Mouse (Mus musculus) hindbrain, embryonic 16.5 days (tissue): Measurements from ENCODE around the gene Gm49405. TPM values are rescaled to one million over a fixed set of nuclear protein-coding genes. Genes with fewer than 3 reads are reported as not detected.
A peak's percentile ranks its signal among the peaks of the same experiment; 100 is the strongest.

Experiments
- ATAC-seq: fragments of 200-750 bp; cut with Nextera tagmentation; 2 replicates; pipeline ENCODE4 v1.8.0; 2017; ENCODE audit warnings: moderate TSS enrichment, moderate library complexity
- H3K27ac ChIP-seq: fragments of 300-500 bp; sonication (generic); 2 replicates; pipeline ENCODE4 v1.5.1; 2014; ENCODE audit warnings: low read depth, mild to moderate bottlenecking, control low read depth, low read length, moderate library complexity
- H3K27me3 ChIP-seq: fragments of 300-500 bp; sonication (generic); replicated peaks from 2 replicates; pipeline ENCODE4 v1.6.1; 2014; ENCODE audit warnings: low read length; ENCODE audit not compliant: control insufficient read depth, insufficient read depth
- H3K36me3 ChIP-seq: fragments of 300-500 bp; sonication (generic); 2 replicates; pipeline ENCODE4 v1.6.1; 2014; ENCODE audit warnings: mild to moderate bottlenecking, low read length, moderate library complexity, mixed read lengths; ENCODE audit not compliant: control insufficient read depth, insufficient read depth
- H3K4me1 ChIP-seq: fragments of 300-500 bp; sonication (generic); 2 replicates; pipeline ENCODE4 v1.6.1; 2014; ENCODE audit warnings: low read depth, low read length; ENCODE audit not compliant: control insufficient read depth, insufficient read depth
- H3K4me2 ChIP-seq: fragments of 300-500 bp; sonication (generic); 2 replicates; pipeline ENCODE4 v1.6.1; 2014; ENCODE audit warnings: mild to moderate bottlenecking, low read length, control low read depth, moderate library complexity
- H3K4me3 ChIP-seq: fragments of 300-500 bp; sonication (generic); 2 replicates; pipeline ENCODE4 v1.5.1; 2014; ENCODE audit warnings: mild to moderate bottlenecking, low read length, control low read depth, moderate library complexity
- H3K9ac ChIP-seq: fragments of 300-500 bp; sonication (generic); 2 replicates; pipeline ENCODE4 v1.6.1; 2014; ENCODE audit warnings: low read depth, mild to moderate bottlenecking, control low read depth, low read length, moderate library complexity
- H3K9me3 ChIP-seq: fragments of 300-500 bp; sonication (generic); 2 replicates; pipeline ENCODE4 v1.6.1; 2014; ENCODE audit warnings: mild to moderate bottlenecking, low read length, moderate library complexity; ENCODE audit not compliant: control insufficient read depth
- WGBS: fragments of 180-500 bp; shearing (Covaris S2); extraction: QIAGEN DNeasy Blood & Tissue Kit; methylation state at CpG from one replicate; pipeline ENCODE4 v1.1.7; 2014; 5-methylcytosine and 5-hydroxymethylcytosine counted together
- polyA plus RNA-seq: library from polyadenylated mRNA; unstranded; fragments of >200 nt; fragmentation: Nextera tagmentation; extraction: Ambion mirVana; gene quantifications from 2 replicates; pipeline ENCODE4 v1.2.1, GENCODE M21; 2015

Gene Gm49405
- polyA plus RNA-seq, 1 experiment from 2014 or later: 3.5 TPM

DNA sequence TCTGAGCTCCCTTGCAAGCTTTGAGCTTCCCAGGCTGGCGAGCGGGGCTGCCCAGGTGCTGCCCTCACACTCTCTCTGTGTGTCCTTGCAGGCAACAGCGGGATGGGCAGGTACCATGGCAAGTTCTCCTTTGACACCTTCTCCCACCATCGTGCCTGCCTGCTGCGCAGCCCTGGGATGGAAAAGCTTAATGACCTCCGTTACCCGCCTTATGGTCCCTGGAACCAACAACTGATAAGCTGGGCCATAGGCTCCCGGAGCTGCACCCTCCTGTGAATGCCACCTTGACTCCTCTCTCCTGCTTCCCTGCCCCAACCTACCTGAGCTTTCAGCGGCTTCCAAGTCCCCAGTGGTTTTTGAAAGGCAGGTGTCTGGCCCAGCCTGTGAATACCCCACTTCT, 19.5 kb upstream of the Gm49405 start:
- no peaks in the 10 kb centered on the region for H3K27me3 ChIP-seq
- 0 out of 2 replicates have a peak, but pooled peaks cover 3% of the 10 kb centered on the region for H3K4me1 ChIP-seq
- no peak for ATAC-seq
- no peaks in the 10 kb centered on the region for H3K9me3 ChIP-seq
- H3K9ac ChIP-seq: no peak overlapping the region
- H3K27ac ChIP-seq: no peak overlapping the region
- no peak overlapping the region for H3K4me3 ChIP-seq
- no peaks in the 10 kb centered on the region for H3K36me3 ChIP-seq
- no peak overlapping the region for H3K4me2 ChIP-seq
- 80% methylated on average over 9 of the region's 9 CpGs for WGBS

DNA sequence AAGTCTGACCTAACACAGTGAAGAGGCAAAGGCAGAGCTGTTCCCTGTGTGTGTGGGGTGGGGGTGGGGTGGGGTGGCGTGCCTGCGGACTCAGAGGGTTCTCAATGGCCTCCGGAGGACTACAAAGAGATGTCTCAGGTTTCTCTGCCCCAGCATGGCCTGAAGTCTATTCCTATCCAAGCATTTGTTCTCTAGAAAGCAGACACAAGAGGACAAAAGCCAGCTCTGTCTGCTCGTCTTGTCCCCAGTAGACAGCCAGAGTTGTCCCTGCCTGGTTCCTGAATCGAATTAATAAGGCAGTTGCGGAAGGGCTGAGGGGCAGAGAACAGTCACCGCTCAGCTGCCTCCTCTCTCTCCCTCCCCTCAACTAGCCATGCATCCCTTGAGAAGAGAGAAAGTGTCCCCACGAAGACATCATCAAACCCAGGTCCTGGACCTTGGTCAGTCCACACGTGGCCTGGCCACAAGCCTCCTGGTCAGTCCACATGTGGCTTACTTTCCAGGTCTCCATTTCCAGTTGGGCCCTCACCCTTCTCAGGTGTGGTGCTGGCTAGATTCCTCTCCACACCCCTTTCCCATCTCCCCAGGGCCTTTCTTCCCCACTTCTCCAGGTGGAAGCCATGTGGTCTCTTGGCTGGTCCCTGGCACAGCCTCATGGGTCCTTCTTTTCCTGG, 16.8 kb upstream of the Gm49405 start:
- Histone ChIP-seq H3K27me3 (no peaks in the 10 kb centered on the region), H3K4me1 (peaks cover 3% of the 10 kb centered on the region; the same call in 1 of the 2 replicates), H3K9me3 (no peaks in the 10 kb centered on the region), H3K36me3 (no peaks in the 10 kb centered on the region), H3K27ac (no peak overlapping the region), H3K4me2 (no peak overlapping the region), H3K4me3 (no peak overlapping the region), H3K9ac (no peak overlapping the region)
- no peak for ATAC-seq
- WGBS: 23% methylated on average over 9 of the region's 9 CpGs

DNA sequence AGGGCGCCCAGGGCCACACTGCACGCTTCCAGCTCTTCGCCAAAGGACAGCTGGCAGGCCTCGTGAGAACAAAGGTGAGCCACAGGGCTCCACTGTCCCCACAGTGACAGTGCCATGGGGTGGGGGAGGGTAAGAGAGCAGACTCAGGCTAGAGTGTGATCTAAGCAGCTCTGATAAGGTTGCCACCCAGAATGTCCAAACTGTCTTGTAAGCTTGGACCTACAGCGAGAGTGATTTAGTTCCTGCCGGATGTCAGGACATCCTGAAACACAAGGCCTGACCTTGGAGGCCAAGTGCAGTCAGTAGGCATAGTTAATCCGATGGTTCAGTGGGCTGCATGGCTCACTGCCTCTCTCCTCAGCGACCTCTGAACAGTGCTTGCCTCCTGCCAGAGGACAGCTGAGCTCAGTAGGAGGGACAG, 15.2 kb upstream of the Gm49405 start:
- no peaks in the 10 kb centered on the region for H3K36me3 ChIP-seq
- no peaks in the 10 kb centered on the region for H3K9me3 ChIP-seq
- WGBS: 20% methylated on average over 8 of the region's 8 CpGs
- H3K4me2 ChIP-seq: no peak overlapping the region
- no peak overlapping the region for H3K9ac ChIP-seq
- no peak for ATAC-seq
- no peak overlapping the region for H3K27ac ChIP-seq
- no peaks in the 10 kb centered on the region for H3K27me3 ChIP-seq
- peaks cover 3% of the 10 kb centered on the region; the same call in 1 of the 2 replicates for H3K4me1 ChIP-seq
- H3K4me3 ChIP-seq: no peak overlapping the region

DNA sequence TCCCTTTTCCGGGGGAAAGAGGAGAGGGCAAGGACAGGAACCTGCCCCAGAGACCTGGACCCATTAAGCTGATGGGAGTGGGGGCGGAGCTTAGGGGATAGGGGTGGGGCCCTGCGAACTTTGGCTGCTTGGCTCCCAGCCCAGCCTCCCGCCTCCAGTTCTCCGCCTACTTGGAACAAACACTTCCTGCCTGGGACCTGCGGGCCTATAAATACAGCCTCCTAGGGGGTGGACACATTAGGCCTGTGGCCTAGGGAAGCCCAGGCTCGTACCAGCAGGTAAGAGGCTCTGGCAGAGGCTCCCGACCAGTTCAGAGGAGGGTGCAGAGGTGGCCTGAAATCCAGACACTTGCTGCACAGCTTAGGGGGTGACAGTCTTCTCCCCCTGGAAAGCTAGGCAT, 14.1 kb upstream of the Gm49405 start, which contains the start of gene Acy3:
Acy3 (plus strand) TSS at position 237 of the 400 bp plus-strand sequence.
- 13% methylated on average over 7 of the region's 8 CpGs for WGBS
- H3K9ac ChIP-seq: no peak within 1 kb of the TSS; the same call in 1 of the 2 replicates

DNA sequence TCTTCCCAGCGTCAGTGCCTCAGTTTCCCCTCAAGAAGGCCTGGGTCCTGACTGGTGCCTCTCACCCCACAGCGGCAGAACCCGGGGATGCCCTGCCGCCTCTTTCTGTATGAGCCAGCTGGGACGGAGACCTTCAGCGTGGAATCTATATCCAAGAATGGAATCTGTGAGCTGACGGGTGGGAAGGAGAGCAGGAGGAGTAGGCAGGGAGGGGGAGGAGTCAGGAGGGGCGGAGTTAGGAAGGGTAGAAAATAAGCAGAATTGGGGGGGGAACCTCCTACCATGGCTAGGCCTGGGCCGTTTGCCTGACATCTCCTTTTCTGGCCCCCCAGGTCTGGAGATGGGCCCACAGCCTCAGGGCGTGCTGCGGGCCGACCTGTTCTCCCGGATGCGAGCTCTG, 12.4 kb upstream of the Gm49405 start:
- ATAC-seq: no peak
- Histone ChIP-seq H3K27ac (no peak overlapping the region), H3K4me3 (no peak overlapping the region), H3K9ac (no peak overlapping the region), H3K36me3 (no peaks in the 10 kb centered on the region), H3K4me2 (no peak overlapping the region), H3K27me3 (no peaks in the 10 kb centered on the region), H3K4me1 (peaks cover 3% of the 10 kb centered on the region; the same call in 1 of the 2 replicates), H3K9me3 (no peaks in the 10 kb centered on the region)
- 92% methylated on average over 14 of the region's 14 CpGs for WGBS

More for the DNA sequence above, 14.1 kb upstream of the Gm49405 start, which contains the start of gene Acy3:
- ATAC-seq: peak; percentile 51; the same call in 1 of the 2 replicates
- Histone ChIP-seq H3K4me1 (peaks cover 3% of the 10 kb centered on the region; the same call in 1 of the 2 replicates), H3K36me3 (no peaks in the 10 kb centered on the region), H3K27me3 (no peaks in the 10 kb centered on the region), H3K4me2 (no peak within 1 kb of the TSS), H3K27ac (no peak within 1 kb of the TSS), H3K9me3 (no peaks in the 10 kb centered on the region), H3K4me3 (no peak within 1 kb of the TSS)

DNA sequence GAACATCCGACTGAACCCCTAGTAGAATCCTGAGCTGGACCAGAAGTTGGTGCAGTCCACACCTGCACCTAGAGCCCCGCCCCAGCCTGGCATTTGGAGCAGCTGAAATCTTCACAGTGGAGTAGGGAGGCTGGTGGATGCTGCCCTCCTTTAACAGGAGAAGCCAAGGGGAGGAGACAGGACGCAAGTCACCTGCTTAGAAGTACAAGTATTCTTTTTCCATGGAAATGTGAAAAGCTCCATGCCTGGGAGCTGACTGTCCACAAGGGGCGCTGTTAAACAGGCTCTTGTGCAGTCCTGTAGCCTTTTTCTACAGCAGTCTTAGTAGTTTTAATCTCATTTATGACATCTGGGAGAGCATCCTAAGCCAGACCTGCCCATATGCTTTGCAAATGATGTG, 11.7 kb upstream of the Gm49405 start:
- H3K4me2 ChIP-seq: no peak overlapping the region
- no peak overlapping the region for H3K27ac ChIP-seq
- H3K4me1 ChIP-seq: peaks cover 3% of the 10 kb centered on the region; the same call in 1 of the 2 replicates
- no peak overlapping the region for H3K9ac ChIP-seq
- H3K9me3 ChIP-seq: no peaks in the 10 kb centered on the region
- 88% methylated on average over 4 of the region's 4 CpGs for WGBS
- H3K4me3 ChIP-seq: no peak overlapping the region
- H3K36me3 ChIP-seq: no peaks in the 10 kb centered on the region
- ATAC-seq: no peak
- H3K27me3 ChIP-seq: no peaks in the 10 kb centered on the region

DNA sequence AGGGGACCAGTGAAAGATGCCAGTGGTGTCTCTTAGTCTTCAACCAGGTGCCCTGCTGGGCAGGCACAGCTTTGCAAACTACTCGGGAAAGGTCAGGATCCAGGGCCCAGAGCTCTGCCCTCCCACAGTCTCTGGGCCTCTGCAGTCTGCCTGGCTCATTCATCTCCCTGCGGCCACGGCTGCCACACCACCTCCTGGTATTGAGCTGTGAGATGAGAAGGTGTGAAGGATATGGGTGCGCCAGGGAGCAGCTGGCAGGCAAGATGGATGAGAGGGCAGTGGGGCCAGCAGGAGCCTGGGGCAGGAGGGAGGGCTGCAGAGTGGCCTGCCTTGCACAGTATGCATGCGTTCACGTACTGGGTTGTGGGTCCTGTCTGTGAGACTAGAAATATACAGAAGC, 9.6 kb upstream of the Gm49405 start:
- 52% methylated on average over 6 of the region's 6 CpGs for WGBS
- no peaks in the 10 kb centered on the region for H3K9me3 ChIP-seq
- H3K36me3 ChIP-seq: no peaks in the 10 kb centered on the region
- no peaks in the 10 kb centered on the region; the same call in 1 of the 2 replicates for H3K4me1 ChIP-seq
- no peak overlapping the region for H3K27ac ChIP-seq
- no peak overlapping the region for H3K4me3 ChIP-seq
- H3K27me3 ChIP-seq: no peaks in the 10 kb centered on the region
- no peak for ATAC-seq
- no peak overlapping the region for H3K9ac ChIP-seq
- H3K4me2 ChIP-seq: no peak overlapping the region

DNA sequence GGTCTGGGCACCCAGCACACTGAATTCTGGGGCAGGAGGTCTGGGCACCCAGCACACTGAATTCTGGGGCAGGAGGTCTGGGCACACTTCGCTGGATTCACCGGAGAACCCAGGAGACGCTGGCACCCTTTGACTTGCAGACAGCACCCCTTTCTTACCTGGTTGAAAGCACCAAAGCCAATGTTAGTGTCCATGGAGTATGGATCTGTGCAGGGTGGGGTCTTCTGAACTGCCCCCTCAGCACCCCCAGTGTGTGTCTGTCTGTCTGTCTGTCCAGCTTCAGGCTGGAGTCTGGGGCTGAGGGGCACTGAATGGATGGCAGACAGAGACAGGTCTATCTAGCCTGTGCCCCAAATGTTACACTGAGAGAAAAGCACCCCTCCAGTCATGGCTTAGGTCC, 8.9 kb upstream of the Gm49405 start:
- Histone ChIP-seq H3K9me3 (no peaks in the 10 kb centered on the region), H3K4me3 (no peak overlapping the region), H3K4me1 (no peaks in the 10 kb centered on the region; the same call in 1 of the 2 replicates), H3K27ac (no peak overlapping the region), H3K9ac (no peak overlapping the region), H3K27me3 (no peaks in the 10 kb centered on the region), H3K4me2 (no peak overlapping the region), H3K36me3 (no peaks in the 10 kb centered on the region)
- WGBS: 93% methylated on average over 3 of the region's 3 CpGs
- no peak for ATAC-seq

DNA sequence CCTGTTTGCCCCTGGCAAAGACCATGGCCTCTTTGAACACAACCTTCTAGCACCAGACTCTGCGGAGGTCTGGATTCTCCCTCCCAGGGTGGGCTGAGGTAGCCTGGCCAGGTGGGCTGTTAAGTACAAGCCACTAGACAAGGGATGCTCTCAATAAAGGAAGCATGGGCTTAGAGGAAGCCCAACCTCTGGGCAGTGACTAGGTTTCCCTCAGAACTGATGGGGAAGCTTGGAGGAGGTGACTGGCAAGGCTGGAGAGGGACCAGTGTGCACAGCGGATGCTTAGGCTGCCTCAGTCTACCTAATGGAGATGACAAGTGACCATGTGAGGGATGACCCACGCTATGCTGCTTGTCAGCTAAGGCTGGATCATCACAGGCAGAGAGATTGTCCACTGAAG, 8.5 kb upstream of the Gm49405 start:
- Histone ChIP-seq H3K4me3 (no peak overlapping the region), H3K36me3 (no peaks in the 10 kb centered on the region), H3K27ac (no peak overlapping the region), H3K9ac (no peak overlapping the region), H3K9me3 (no peaks in the 10 kb centered on the region), H3K27me3 (no peaks in the 10 kb centered on the region), H3K4me1 (no peaks in the 10 kb centered on the region), H3K4me2 (no peak overlapping the region)
- ATAC-seq: no peak
- 84% methylated on average over 3 of the region's 3 CpGs for WGBS
